Mouse (Mus musculus): ENCODE data around the gene Gm5483. TPM values are rescaled to one million over a fixed set of nuclear protein-coding genes. Genes with fewer than 3 reads are reported as not detected.
"Not testable (repeated sequence)": the region's sequence is repeated elsewhere in the genome, so short reads cannot be mapped to it uniquely, and the experiment has no call there.

The Gm5483 gene
- not detected for total RNA-seq (2021)
- long read RNA-seq, experiment 1: 0 reads
- long read RNA-seq, experiment 2: 0 reads

GRCm38 (mm10) chr16:36183912-36184311 is at the start of gene Gm5483:
Gene Gm5483 (plus strand): TSS chr16:36184212.
- DNase-seq (ENCODE audit: low spot score in 2 of 2): not testable (repeated sequence)

GRCm38 (mm10) chr16:36138201-36138600 is 45.8 kb upstream of the Gm5483 start:
- no peak for DNase-seq (ENCODE audit: low spot score in 2 of 2)

- no peak for DNase-seq (ENCODE audit: low spot score in 2 of 2)
These were observed 27.5 kb upstream of the Gm5483 start, which contains the start of gene Stfa2l1 for GRCm38 (mm10) chr16:36156402-36156975. Gene Stfa2l1 (plus strand): TSS chr16:36156811.

- DNase-seq (ENCODE audit: low spot score in 2 of 2): not testable (repeated sequence)
These were observed 16.2 kb upstream of the Gm5483 start for GRCm38 (mm10) chr16:36167841-36168240.

GRCm38 (mm10) chr16:36176108-36176507 is 7.9 kb upstream of the Gm5483 start:
- DNase-seq (ENCODE audit: low spot score in 2 of 2): no peak

GRCm38 (mm10) chr16:36179910-36180309 is 4.1 kb upstream of the Gm5483 start:
- no peak for DNase-seq (ENCODE audit: low spot score in 2 of 2)

GRCm38 (mm10) chr16:36199226-36199625 is 15.2 kb downstream of the Gm5483 start:
- no peak for DNase-seq (ENCODE audit: low spot score in 2 of 2)

GRCm38 (mm10) chr16:36203846-36204245 is 19.8 kb downstream of the Gm5483 start:
- DNase-seq (ENCODE audit: low spot score in 2 of 2): no peak

- DNase-seq (ENCODE audit: low spot score in 2 of 2): not testable (repeated sequence)
These were observed 21.7 kb downstream of the Gm5483 start for GRCm38 (mm10) chr16:36205684-36206083.

GRCm38 (mm10) chr16:36209967-36210453 is 26.0 kb downstream of the Gm5483 start, which contains the start of gene Gm5416:
Gene Gm5416 (plus strand): TSS chr16:36210403.
- DNase-seq (ENCODE audit: low spot score in 2 of 2): no peak

GRCm38 (mm10) chr16:36221168-36221567 is 37.2 kb downstream of the Gm5483 start, which contains the start of gene 2010005H15Rik:
Gene 2010005H15Rik (plus strand): TSS chr16:36221468.
- not testable (repeated sequence) for DNase-seq (ENCODE audit: low spot score in 2 of 2)

Other genes starting within 250 kb of the Gm5483 start
- 1 to 10 TPM; 2.3 to 3.4 TPM for gene Parp9, start 245.7 kb upstream of the Gm5483 start, total RNA-seq (2021)
- 1 to 10 TPM; 4.0 to 5.6 TPM for gene Dtx3l, start 245.1 kb upstream of the Gm5483 start, total RNA-seq (2021)
- 100 to 1,000 TPM; 148 to 152 TPM for gene Kpna1, start 205.5 kb upstream of the Gm5483 start, total RNA-seq (2021)
- gene Wdr5b, start 143.0 kb upstream of the Gm5483 start, total RNA-seq (2021): 1 to 10 TPM; 3.4 to 4.8 TPM
- 10 to 100 TPM; 59.5 to 62.8 TPM for gene Fam162a, start 112.6 kb upstream of the Gm5483 start, total RNA-seq (2021)
- gene Ccdc58, start 112.5 kb upstream of the Gm5483 start, total RNA-seq (2021): 10 to 100 TPM; 13.6 to 15.8 TPM
- gene Csta1, start 53.0 kb upstream of the Gm5483 start, total RNA-seq (2021): not detected
- not detected for gene Stfa2l1, start 27.4 kb upstream of the Gm5483 start, total RNA-seq (2021)
- not detected for gene Gm5416, start 26.2 kb downstream of the Gm5483 start, total RNA-seq (2021)
- gene 2010005H15Rik, start 37.3 kb downstream of the Gm5483 start, total RNA-seq (2021): not detected
- not detected for gene Stfa1, start 92.7 kb downstream of the Gm5483 start, total RNA-seq (2021)
- gene BC117090, start 150.1 kb downstream of the Gm5483 start, total RNA-seq (2021): not detected
- gene BC100530, start 183.5 kb downstream of the Gm5483 start, total RNA-seq (2021): not detected
- not detected for gene Stfa2, start 224.2 kb downstream of the Gm5483 start, total RNA-seq (2021)